Mouse (Mus musculus) lung, postnatal 0 days (tissue): ENCODE results near the gene Cachd1. TPM values are rescaled to one million over a fixed set of nuclear protein-coding genes. Genes with fewer than 3 reads are reported as not detected.

Source experiments
- ATAC-seq: fragments of 200-750 bp; cut with Nextera tagmentation; 2 replicates; pipeline ENCODE4 v1.8.0; 2017; ENCODE audit warnings: moderate library complexity
- DNase-seq: peaks from one replicate; pipeline ENCODE4 v3.0.0-alpha.2; 2016; ENCODE audit warnings: low spot score
- H3K27ac ChIP-seq: fragments of 300-500 bp; sonication (generic); 2 replicates; pipeline ENCODE4 v1.5.1; 2014; ENCODE audit warnings: antibody characterized with exemption, mild to moderate bottlenecking, low read length, mixed read lengths
- H3K27me3 ChIP-seq: fragments of 300-500 bp; sonication (generic); replicated peaks from 2 replicates; pipeline ENCODE4 v1.6.1; 2014; ENCODE audit warnings: low read length, mixed read lengths; ENCODE audit not compliant: insufficient read depth
- H3K36me3 ChIP-seq: fragments of 300-500 bp; sonication (generic); 2 replicates; pipeline ENCODE4 v1.6.1; 2014; ENCODE audit warnings: low read length, mixed read lengths; ENCODE audit not compliant: insufficient read depth
- H3K4me1 ChIP-seq: fragments of 300-500 bp; sonication (generic); 2 replicates; pipeline ENCODE4 v1.6.1; 2014; ENCODE audit warnings: antibody characterized with exemption, low read depth, low read length, mixed read lengths; ENCODE audit not compliant: insufficient read depth
- H3K4me2 ChIP-seq: fragments of 300-500 bp; sonication (generic); replicated peaks from 2 replicates; pipeline ENCODE4 v1.6.1; 2014; ENCODE audit warnings: low read depth, mild to moderate bottlenecking, low read length, moderate library complexity, mixed read lengths
- H3K4me3 ChIP-seq: fragments of 300-500 bp; sonication (generic); 2 replicates; pipeline ENCODE4 v1.5.1; 2014; ENCODE audit warnings: low read depth, low read length
- H3K9ac ChIP-seq: fragments of 300-500 bp; sonication (generic); replicated peaks from 2 replicates; pipeline ENCODE4 v1.6.1; 2014; ENCODE audit warnings: low read depth, mild to moderate bottlenecking
- H3K9me3 ChIP-seq: fragments of 300-500 bp; sonication (generic); 2 replicates; pipeline ENCODE4 v1.6.1; 2016; ENCODE audit warnings: low read length, mixed read lengths
- CTCF ChIP-seq: IDR thresholded peaks from 2 replicates; pipeline ENCODE4 v1.5.1; 2016; ENCODE audit warnings: antibody characterized with exemption, mild to moderate bottlenecking
- EP300 ChIP-seq: IDR thresholded peaks from 2 replicates; pipeline ENCODE4 v1.6.1; 2016; ENCODE audit warnings: antibody characterized with exemption, mild to moderate bottlenecking, control low read depth
- WGBS: fragments of 180-500 bp; shearing (Covaris S2); extraction: QIAGEN DNeasy Blood & Tissue Kit; methylation state at CpG from one replicate; pipeline ENCODE4 v1.1.7; 2014; 5-methylcytosine and 5-hydroxymethylcytosine counted together
- polyA plus RNA-seq: library from polyadenylated mRNA; unstranded; fragments of >200 nt; fragmentation: Nextera tagmentation; extraction: Ambion mirVana; gene quantifications from 2 replicates; pipeline ENCODE4 v1.2.1, GENCODE M21; 2015

The Cachd1 gene
- polyA plus RNA-seq, 1 experiment from 2014 or later = 10.3 TPM

DNA sequence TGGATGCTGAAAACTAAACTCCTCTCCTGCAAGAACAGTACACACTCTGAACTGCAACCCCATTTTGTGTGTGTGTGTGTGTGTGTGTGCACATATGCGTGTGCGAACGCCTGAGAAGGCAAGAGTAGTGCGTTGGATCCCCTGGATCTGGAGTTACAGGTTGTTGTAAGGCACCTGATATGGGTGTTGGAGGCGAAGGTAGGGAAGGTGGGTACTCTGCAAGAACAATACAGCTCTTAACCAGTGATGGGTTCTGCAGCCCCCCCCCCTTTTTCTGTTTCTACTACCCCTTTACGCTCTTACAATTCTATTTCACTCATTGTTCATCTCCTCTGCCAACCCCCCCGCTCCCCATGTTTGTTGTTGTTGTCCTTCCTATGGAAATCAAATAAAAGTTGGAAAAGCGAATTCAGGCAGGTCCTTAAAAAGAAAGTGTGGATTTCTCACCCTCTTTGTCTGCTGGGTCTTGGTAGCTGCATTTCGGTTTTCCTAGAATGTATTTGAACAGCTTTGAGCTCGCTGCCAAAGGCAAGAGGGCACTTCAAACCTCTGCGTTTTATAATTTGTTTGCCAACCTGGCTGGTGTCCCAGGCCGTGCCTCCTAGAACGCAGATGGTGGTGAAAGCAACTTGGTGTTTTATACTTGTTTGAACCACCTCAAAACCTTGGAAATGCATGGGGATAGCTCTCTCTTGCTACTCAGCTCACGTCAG, 24.4 kb downstream of the Cachd1 start:
- H3K27ac ChIP-seq = no peak overlapping the region
- ATAC-seq = peak; percentile 94
- H3K4me3 ChIP-seq = no peak overlapping the region; the same call in 1 of the 2 replicates
- H3K36me3 ChIP-seq = no peaks in the 10 kb centered on the region
- 53% methylated on average over 14 of the region's 14 CpGs for WGBS
- TF ChIP-seq EP300 (peak; percentile 51; the same call in 1 of the 2 replicates), CTCF (no peak)
- H3K9ac ChIP-seq = no peak overlapping the region
- H3K4me2 ChIP-seq = peak overlapping the region; percentile 43
- peak; percentile 88 for DNase-seq
- no peaks in the 10 kb centered on the region for H3K27me3 ChIP-seq
- H3K4me1 ChIP-seq = no peaks in the 10 kb centered on the region
- no peaks in the 10 kb centered on the region for H3K9me3 ChIP-seq

DNA sequence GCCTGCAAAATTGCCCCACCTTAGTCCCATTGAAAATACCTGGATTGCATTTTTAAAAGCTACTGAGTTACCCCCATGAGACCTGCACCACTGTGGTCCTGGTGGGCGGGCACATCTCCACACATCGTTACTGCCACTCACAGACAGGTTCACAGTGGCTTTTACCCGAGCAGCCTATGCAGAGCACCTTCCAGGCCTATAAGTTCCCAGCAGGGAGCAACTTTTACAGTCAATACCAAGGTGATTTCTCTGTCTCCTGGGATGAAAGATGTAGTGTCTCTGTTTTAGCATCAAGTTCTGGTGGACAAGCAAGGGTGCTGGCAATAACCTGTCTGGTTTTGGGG, 24.9 kb downstream of the Cachd1 start:
- H3K9me3 ChIP-seq = no peaks in the 10 kb centered on the region
- 46% methylated on average over 3 of the region's 3 CpGs for WGBS
- H3K27me3 ChIP-seq = no peaks in the 10 kb centered on the region
- TF ChIP-seq EP300 = no peak
- no peak overlapping the region for H3K4me3 ChIP-seq
- DNase-seq = no peak
- H3K36me3 ChIP-seq = no peaks in the 10 kb centered on the region
- H3K9ac ChIP-seq = no peak overlapping the region
- H3K27ac ChIP-seq = 0 out of 2 replicates have a peak overlapping the region, but pooled peaks have one; percentile 20
- H3K4me2 ChIP-seq = no peak overlapping the region; the same call in 1 of the 2 replicates
- H3K4me1 ChIP-seq = no peaks in the 10 kb centered on the region
- ATAC-seq = no peak

DNA sequence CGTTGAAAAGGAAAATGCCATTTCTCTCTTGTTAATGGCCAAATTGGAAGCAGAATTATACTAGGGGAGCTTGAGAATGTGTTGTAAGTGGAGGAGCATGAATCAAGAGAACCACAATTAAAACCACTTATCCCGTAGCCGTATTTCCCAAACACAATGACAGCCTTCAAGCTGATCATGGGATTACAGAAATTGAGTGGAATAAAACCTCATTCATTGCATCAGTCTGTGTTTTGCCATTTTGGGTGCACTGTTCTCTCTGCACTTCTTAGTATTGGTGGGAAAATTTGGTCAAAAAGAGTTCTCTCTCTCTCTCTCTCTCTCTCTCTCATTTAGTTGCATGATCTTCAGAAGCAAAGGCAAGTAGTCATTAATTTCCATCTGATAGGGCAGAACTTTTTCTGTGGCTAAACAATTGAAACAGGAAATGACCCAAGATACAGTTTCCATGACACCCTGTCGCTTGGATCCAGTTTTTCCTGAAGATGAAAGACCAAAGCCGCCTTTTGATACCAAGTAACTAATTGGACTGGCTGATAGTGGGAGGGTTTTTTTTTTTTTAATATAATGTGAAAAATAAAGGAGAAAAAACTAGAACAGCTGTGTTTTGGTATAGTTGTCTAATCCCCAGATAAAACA, 34.7 kb downstream of the Cachd1 start:
- ATAC-seq = no peak
- TF ChIP-seq CTCF (no peak), EP300 (no peak)

DNA sequence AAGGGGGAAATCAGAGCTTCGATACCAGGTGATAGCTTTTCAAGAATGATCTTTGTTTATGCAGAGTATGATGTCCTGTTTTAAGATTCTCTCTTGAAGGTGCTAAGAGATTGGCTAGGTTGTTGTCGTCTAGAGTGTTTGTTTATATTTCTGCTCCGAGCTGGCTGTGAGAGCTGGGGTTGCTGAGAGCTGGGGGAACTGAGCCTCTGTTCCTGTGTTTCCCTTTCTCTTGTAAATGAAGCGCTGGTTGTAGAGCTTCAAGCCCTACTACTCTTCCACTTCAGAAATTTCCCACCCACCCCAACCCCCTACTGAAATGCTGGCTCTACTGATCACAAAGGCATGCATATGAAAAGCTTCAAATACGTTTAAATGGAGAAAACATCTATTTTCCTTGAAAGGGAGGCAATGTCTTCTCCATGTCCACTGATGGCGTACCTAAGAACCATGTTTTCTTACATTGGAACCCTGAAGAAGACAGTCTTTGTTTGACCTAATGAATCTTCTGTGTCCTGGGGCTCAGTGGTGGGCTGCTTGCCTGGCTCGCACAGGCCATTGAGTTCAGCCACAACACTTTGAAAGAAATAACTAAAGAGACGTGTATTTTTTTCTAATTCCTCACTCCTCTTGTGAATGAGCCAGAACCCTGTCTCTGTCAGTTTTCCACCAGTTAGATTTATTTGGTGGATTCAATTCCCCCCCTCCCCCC, 35.5 kb downstream of the Cachd1 start:
- TF ChIP-seq EP300 = no peak
- TF ChIP-seq CTCF = no peak
- WGBS = 36% methylated on average over 8 of the region's 8 CpGs
- no peak overlapping the region for H3K9ac ChIP-seq
- H3K9me3 ChIP-seq = no peaks in the 10 kb centered on the region
- H3K27me3 ChIP-seq = no peaks in the 10 kb centered on the region
- DNase-seq (peak; percentile 28), ATAC-seq (no peak)
- no peaks in the 10 kb centered on the region for H3K36me3 ChIP-seq
- H3K4me3 ChIP-seq = no peak overlapping the region
- no peak overlapping the region for H3K27ac ChIP-seq
- H3K4me2 ChIP-seq = peak overlapping the region; percentile 30; the same call in 1 of the 2 replicates
- H3K4me1 ChIP-seq = no peaks in the 10 kb centered on the region

More for the DNA sequence above, 34.7 kb downstream of the Cachd1 start:
- Histone ChIP-seq H3K4me3 (no peak overlapping the region), H3K4me1 (no peaks in the 10 kb centered on the region), H3K27ac (no peak overlapping the region), H3K36me3 (no peaks in the 10 kb centered on the region), H3K27me3 (no peaks in the 10 kb centered on the region), H3K9ac (no peak overlapping the region), H3K4me2 (0 out of 2 replicates have a peak overlapping the region, but pooled peaks have one; percentile 30), H3K9me3 (no peaks in the 10 kb centered on the region)
- 25% methylated on average over 5 of the region's 5 CpGs for WGBS
- DNase-seq = peak; percentile 40

DNA sequence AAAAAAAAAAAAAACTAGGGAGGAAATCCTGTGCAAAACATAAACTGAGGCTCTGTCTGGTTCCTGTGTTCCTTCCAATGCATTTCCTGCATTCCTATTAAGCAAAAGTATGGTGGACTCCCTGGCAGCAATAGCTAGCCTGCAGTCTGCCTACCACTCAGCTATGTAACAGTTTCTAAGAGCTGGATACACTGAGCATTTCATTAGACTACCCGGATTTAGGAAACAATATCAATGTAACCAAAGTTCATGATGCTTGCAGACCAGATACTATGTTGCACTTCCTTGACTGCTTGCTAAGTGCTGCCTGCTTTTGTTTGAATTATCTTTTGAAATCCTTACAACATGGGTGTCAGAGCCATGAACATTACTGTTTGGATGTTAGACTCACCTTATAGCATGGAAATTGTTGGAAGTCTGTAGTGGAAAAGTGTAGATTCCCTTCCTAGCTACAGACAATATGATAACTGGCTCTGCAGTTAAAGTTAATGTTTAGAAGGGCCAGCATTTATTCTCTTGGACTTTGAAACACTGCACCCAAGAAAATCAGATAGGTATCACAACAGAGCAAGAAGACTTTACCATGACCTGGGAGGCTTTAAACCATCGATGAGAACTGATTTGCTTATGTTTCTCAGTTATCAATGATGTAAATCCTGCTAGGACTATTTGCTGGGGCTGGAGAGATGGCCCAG, 37.4 kb downstream of the Cachd1 start:
- H3K27ac ChIP-seq = no peak overlapping the region
- H3K4me2 ChIP-seq = no peak overlapping the region
- TF ChIP-seq EP300 = no peak
- no peak for TF ChIP-seq CTCF
- no peaks in the 10 kb centered on the region for H3K9me3 ChIP-seq
- H3K4me1 ChIP-seq = no peaks in the 10 kb centered on the region
- no peak overlapping the region for H3K9ac ChIP-seq
- no peak for DNase-seq
- 73% methylated on average over 2 of the region's 2 CpGs for WGBS
- H3K27me3 ChIP-seq = no peaks in the 10 kb centered on the region
- no peaks in the 10 kb centered on the region for H3K36me3 ChIP-seq
- no peak overlapping the region for H3K4me3 ChIP-seq
- no peak for ATAC-seq

DNA sequence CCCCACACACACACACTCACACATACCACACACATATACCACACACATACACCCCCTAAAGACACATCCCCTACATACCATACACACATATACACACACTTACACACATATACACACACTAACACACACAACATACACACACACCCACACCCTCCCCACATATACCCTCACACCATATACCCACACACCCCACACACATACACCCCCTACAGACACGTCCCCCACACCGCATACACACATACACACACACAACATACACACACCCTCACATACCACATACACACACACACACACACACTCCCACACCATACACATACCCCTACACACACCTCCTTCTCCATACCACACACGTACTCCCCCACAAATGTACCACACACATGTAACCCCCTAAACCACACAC, 42.8 kb downstream of the Cachd1 start:
- Histone ChIP-seq H3K27ac (no peak overlapping the region), H3K4me3 (no peak overlapping the region), H3K27me3 (no peaks in the 10 kb centered on the region), H3K4me2 (no peak overlapping the region), H3K36me3 (no peaks in the 10 kb centered on the region), H3K9me3 (no peaks in the 10 kb centered on the region), H3K9ac (no peak overlapping the region), H3K4me1 (no peaks in the 10 kb centered on the region)
- 100% methylated on average over 3 of the region's 3 CpGs for WGBS
- ATAC-seq (no peak), DNase-seq (no peak)
- no peak for TF ChIP-seq CTCF
- TF ChIP-seq EP300 = no peak
